11 mouse cellular contexts compared by ENCODE assay signal in the genomic region with DNA sequence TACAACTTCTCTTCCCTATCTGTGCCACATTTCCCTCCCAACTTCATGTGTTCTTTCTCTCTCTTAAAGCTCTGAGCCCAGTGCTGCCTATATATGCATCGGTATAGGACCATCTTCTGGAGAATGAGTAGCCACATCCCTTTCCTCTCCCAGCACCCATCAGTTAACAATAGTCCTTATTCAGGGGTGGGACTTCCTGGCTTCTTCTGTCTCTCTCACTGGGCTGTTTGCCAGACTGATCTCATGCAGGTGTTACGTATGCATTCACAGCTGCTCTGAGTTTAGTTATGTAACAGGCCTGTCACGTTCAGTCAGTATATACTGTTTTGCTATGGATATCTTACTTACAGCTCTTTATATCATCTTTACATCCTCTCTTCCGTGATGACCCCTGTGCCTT. TPM values are rescaled to one million over a fixed set of nuclear protein-coding genes. Genes with fewer than 3 reads are reported as not detected.
DNase-seq lines count a peak whose midpoint lies in the region; ATAC-seq lines count a peak whose summit lies in the region.
"Had no signal": no experiment of that assay in that cellular context is flagged by ENCODE, and none has a peak within 500 bp of the region (broad histone marks: within the 10 kb centered on the region; RNA-seq: fewer than 3 reads in every experiment).

No protein-coding gene starts in this region.

- DNase-seq in embryo, embryonic 11 days, result peak; percentile 5
- no peak for DNase-seq in embryo, embryonic 9.5 days (ENCODE audit: extremely low spot score)
- peak; percentile 15 for DNase-seq in left cerebral cortex, adult 11 months (ENCODE audit: low spot score)
- DNase-seq in left cerebral cortex, postnatal 10 days (ENCODE audit: extremely low spot score in 1 of 2, low spot score in 2 of 2), result no peak
- DNase-seq in ZHBTc4 (ENCODE audit: low read depth, low spot score), result peak; percentile 9
- DNase-seq in thymus, postnatal 36 days, result no peak
- DNase-seq: B cell, adult 2 months; gastrocnemius, postnatal 10 days; kidney, adult 9 months had no signal

- ATAC-seq in megakaryocyte progenitor cell, adult 5-6 weeks (replicated peaks; ENCODE audit: poor library complexity), result 0 out of 2 replicates have a peak, but pooled peaks have one; percentile 29
- no peak for ATAC-seq in erythroblast, adult 5-6 weeks (replicated peaks; ENCODE audit: low FRiP score, poor library complexity, severe bottlenecking)

- intact Hi-C loops in left cerebral cortex, postnatal 10 days (cut with DNase I), result no loop called here

RNA-seq across cellular contexts. Expression of a gene that starts 35.5 kb away (rescaled TPM):
- total RNA-seq in left cerebral cortex, postnatal 10 days (2021), result 10 to 100 TPM; 43.6 to 47.4 TPM
- total RNA-seq in megakaryocyte progenitor cell, adult 5-6 weeks (2015), result 83.9 and 91.4 TPM in 2 replicates
- total RNA-seq in megakaryocyte progenitor cell, adult 5-6 weeks (2017), result 58.5 and 84.4 TPM in 2 replicates
- 69.0 and 73.2 TPM in 2 replicates for total RNA-seq in erythroblast, adult 5-6 weeks (2015; ENCODE audit: low replicate concordance)
- total RNA-seq in erythroblast, adult 5-6 weeks (2017; ENCODE audit: low replicate concordance), result 54.1 and 67.5 TPM in 2 replicates

Comparison
In these comparisons a context has a peak if more than half of its experiments do, and no peak if none do; other contexts are left out.
1. DNase-seq: peak in embryo, embryonic 11 days (single experiment), left cerebral cortex, adult 11 months (single experiment) and ZHBTc4 (single experiment); none in embryo, embryonic 9.5 days (single experiment), left cerebral cortex, postnatal 10 days (0 of 2) and thymus, postnatal 36 days (0 of 2).